Mouse (Mus musculus): ENCODE data around the gene Upf3a.

The Upf3a gene

DNA sequence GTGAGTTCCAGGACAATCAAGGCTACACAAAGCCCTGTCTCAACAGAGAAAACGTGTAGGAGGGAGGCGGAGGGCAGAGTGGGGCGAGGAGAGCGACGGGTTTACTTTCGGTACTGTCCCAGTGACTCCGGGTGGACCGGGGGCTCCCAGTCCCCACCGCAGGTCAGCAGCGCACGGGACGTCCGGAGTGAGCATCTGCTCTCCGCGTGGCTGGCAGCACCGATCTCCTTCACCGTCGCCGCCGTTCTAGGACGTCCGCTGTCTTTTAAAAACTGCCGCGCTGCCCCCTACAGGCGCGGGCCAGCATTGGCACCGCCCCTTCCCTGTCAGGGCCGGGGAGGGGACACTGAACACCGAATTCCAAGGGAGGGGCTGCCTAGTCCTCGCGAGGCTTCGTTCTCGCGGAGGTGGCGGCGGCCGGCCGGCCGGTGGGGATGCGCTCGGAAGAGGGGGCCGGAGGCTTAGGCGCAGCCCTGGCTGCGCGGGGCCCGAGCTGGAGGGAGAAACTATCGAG lies at the start of gene Upf3a:
TSS of gene Upf3a (plus strand) at position 366 of the 514 bp plus-strand sequence.
- no peak; the same call in 1 of the 2 replicates for TF ChIP-seq GATA4 (IDR thresholded peaks at IDR 0.05; ENCODE audit: insufficient replicate concordance, low read length)

DNA sequence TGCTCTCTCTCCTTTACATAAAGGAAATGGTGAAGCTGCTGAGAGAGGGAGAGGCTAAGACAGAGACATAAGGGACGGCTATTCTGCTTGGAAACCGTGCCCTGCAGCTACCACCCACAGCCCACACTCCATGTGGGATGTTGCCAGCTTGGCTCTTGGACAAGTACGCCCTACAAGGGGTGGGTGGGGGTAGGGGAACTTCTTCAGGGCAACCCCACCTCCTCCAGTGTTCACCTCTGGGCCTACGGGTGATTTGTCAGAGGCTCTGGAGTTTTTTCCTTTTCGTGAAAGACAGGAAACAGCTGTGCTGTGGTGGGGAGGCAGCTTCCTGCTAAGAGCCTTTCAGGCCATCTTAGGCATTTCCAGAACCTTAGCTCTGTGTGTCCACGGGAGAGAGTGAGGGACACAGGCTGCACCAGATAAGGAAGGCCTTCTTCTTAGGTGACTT lies 45.1 kb upstream of the Upf3a start:
- TF ChIP-seq GATA4 (IDR thresholded peaks at IDR 0.05; ENCODE audit: insufficient replicate concordance, low read length) = no peak

DNA sequence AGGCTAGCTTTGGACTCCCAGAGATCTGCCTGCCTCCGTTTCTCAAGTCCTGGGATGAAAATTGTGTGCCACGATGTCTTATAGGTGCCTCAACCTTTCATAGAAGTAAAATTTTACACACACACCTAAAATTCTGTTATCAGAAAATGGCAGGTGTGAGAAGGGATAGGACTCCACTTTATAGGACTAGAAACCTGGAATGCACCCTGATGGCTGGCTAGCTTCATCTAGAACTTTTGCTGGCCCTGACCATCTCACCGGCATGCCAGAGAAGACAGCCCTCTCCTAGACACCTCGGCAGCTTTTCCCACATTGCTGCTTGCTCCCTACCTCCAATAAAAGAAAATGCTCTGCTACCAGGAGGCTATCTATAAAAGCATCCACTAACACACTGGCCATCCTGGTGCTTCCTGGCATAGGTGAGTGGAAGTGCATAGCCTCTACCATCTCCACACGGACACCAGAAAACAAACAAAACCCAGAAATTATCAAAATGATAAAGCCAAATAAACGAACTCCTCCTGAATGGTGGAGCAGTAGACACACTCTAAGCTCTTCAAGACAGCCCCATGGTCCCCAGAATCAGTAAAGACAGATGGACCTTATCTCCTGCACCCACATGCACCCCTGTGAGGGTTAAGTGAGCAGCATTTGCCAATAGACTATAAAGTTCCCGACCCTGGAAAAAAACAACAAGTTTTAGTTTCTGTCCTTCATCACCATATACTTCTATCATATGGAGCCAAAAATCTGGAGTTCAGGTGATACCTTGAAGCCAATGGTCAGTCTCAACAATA lies 44.4 kb upstream of the Upf3a start:
- TF ChIP-seq GATA4 (IDR thresholded peaks at IDR 0.05; ENCODE audit: insufficient replicate concordance, low read length) = no peak

DNA sequence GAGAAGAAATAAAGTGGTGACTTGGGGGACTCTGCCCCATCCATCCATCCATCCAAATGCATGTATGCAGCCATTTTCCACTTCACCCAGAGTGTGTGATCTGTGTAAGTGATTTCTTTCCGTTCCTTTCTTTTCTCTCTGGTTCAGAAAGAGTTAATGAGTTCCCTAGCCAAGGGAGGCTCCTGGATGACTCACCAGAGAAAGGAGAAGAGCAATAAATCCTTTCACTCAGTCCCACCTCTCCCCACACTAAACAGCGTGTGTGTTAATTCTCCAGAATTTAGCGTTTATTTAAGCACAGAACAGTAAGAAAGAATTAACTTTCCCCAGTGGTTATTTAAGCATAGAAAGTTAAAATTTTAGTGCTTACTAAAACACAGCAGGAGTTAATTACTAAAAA lies 37.8 kb upstream of the Upf3a start:
- TF ChIP-seq GATA4 (IDR thresholded peaks at IDR 0.05; ENCODE audit: insufficient replicate concordance, low read length) = no peak

DNA sequence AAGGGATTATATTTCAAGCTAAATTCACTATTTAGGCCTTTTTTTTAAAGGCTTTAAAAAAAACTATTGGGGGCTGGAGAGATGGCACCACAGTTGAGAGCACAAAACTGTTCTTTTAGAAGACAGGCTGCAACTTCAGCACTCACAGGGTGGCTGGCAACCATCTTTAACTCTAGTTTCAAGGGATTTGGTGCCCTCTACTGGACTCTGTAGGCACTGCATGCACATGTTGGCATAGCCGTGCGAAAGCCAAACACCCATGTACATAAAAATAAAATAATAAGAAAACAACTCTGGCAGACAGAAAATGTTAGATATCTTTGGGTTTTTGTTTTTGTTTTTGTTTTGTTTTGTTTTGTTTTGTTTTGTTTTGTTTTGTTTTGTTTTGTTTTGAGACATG lies 31.7 kb upstream of the Upf3a start:
- no peak for TF ChIP-seq GATA4 (IDR thresholded peaks at IDR 0.05; ENCODE audit: insufficient replicate concordance, low read length)

DNA sequence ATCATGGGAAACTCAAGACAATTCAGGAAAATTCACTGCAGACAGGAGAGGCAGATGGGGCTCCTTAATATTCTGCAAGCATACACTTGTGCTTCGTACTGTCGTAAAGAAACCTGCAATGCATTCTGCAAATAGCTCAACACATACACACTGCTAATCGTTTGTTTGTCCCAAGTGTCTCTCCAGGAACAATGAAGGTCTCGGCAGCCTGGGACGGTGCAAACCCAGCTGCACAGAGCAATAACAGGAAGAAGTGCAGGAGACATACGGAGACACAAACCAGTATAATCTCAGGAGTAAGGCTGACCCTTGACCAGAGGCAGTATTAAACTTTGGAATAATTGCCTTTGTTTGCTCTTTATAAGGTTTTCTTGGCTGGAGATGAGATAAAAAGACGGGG lies 28.9 kb upstream of the Upf3a start:
- no peak for TF ChIP-seq GATA4 (IDR thresholded peaks at IDR 0.05; ENCODE audit: insufficient replicate concordance, low read length)

DNA sequence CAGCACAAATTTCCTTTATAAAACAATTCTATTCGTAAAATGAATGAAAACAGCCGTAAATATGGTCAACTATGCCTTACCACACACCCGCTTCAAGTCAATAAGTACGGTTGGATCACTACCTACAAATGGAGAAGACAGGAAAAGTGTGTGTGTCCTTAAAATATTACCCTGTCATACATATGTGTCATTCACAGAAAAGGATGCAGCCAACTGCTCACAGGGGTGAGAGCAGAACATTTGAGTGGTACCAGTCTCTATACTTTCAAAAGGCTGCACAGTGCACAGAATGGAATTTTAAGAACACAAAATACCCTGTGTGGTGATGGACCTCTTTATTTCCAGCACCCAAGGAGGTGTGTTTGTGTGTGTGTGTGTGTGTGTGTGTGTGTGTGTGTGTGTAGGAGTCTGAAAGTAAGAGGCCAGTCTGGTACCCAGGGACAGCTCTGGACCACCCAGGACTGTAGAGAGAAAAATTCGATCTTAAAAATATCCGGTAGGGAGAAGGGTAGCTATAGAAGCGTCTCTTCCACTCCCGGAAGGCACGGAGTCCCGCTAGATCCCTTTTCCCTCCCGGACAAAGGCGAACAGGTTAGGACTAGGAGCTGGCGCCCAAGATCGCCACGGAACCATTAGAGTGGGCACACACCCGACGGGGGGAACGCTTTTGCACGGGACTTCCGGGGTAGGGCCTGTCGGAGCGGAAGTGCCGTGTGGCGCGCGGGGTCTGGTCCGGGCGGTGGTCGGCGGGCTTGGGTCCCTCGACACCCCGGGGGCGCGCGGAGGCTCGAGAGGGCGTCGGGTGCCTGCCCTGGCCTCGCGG lies 28.2 kb upstream of the Upf3a start, which contains the start of gene Cdc16:
TSS of gene Cdc16 (plus strand) at position 695 of the 823 bp plus-strand sequence.
- no peak; the same call in 1 of the 2 replicates for TF ChIP-seq GATA4 (IDR thresholded peaks at IDR 0.05; ENCODE audit: insufficient replicate concordance, low read length)

DNA sequence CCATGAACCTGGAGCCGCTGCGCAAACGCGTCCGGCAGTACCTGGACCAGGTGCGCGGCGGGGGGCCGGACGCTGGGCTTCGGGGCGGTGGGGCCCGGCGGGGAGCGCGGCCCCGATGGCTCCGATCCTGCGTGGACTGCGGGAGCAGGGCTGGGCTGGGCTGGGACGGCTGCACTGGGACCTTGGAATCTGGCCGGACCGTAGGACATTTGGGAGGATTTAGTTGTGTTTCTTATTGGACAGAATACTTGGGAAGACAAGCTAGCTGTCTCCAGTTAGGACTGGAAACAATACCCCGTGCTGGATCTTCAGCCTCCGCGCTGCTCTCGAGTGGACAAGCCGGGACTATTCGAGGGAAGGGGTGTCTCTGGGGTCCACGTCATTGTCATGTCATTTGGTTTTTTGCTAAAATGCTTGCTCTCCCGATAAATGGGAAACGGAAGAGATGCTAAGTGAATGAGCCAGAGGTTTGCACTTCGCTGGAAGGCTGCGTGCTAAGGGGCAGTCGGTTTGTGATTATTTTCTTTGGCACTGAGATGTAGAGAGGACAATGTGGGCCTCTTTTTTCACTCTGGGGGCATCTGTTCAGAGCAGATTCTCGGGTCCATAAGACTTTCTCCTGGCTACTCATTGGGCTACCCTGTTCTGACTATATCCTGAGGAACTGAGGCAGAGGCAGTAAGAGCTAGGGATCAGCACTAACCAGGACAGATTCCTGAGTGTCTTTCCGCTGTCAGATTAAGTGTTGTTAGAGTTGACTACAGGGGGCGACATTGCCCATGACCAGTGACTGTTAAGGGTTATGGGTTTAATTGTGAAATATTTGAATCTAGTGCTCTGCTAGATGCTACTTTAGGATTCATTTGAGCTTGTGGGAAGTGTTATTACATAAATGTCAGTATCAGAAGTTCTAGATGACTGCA lies 27.3 kb upstream of the Upf3a start:
- TF ChIP-seq GATA4 (IDR thresholded peaks at IDR 0.05; ENCODE audit: insufficient replicate concordance, low read length) = no peak

DNA sequence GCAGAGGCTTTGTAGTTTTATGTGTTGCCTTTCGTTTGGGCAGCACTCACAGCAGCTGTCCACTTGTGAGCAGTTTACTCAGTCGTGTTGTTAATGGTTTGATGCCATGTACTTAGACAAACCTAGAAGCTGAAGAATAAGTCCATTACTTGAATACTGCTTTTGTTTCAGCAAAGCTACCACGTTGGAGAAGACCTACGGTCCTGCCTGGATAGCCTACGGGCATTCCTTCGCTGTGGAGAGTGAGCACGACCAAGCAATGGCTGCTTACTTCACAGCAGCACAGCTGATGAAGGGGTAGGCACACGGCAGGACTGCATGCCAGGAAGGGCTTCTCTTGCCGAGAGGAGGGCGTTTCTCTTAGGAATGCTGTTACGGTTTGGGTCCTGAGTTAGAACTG lies 16.2 kb upstream of the Upf3a start:
- no peak for TF ChIP-seq GATA4 (IDR thresholded peaks at IDR 0.05; ENCODE audit: insufficient replicate concordance, low read length)

DNA sequence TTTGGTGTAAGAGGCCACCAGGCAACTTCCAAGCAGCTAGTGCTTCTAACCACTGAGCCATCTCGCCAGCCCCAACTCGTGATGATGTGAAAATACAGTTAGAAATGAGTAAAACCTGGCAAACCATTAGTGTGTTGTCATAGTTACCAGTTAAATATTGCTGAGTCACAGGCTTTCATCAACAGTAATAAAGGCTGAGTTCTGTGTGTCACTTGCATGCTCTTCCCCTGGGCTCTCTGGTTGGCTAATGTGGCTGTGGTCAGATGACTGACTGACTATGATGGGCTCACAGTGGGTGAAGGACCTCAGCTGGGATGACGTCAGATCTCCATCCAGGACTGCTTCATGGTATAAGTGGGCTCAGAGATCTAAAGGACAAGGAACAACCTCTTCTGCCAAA lies 4.9 kb upstream of the Upf3a start:
- TF ChIP-seq GATA4 (IDR thresholded peaks at IDR 0.05; ENCODE audit: insufficient replicate concordance, low read length) = no peak

DNA sequence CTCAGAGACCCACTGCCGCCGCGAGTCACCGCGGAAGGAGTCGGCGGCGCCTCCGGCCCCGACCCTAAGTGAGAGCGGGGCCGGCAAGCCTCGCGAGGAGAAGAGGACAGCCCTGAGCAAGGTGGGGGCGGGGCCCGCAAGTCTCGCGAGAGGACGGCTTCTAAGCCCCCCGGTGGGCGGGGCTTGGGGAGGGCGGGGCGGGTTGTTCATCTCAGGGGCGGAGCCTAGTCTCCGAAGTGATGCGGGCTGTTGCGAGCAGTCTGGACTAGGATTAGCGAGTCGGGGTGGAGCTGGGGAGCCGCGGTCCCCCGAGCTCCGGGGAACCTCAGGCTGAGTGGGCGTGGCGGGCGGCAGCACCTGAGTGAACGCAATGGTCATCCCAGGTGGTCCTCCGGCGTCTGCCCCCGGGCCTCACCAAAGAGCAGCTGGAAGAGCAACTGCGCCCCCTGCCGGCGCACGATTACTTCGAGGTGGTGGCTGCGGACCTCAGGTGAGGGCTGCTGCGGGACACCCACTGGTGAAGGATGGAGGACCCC lies 417 bp downstream of the Upf3a start:
- no peak for TF ChIP-seq GATA4 (IDR thresholded peaks at IDR 0.05; ENCODE audit: insufficient replicate concordance, low read length)

DNA sequence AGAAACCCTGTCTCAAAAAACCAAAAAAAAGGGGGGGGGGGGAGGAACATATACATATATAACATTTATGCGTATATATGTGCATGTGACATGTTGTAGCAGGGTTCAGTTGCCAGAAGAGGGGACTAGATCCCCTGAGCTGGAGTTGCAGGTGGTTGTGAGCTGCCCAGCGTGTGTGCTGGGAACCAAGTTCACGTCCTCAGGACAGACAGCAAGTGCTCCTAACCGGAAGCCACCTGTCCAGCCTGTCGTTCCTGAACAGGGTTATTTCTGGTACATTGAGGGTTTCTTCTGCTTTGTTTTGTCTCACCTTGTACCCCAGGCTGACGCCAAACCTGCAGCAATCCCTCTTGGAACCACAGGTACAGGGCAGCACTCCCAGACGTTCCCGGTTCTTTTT lies 4.2 kb downstream of the Upf3a start:
- TF ChIP-seq GATA4 (IDR thresholded peaks at IDR 0.05; ENCODE audit: insufficient replicate concordance, low read length) = no peak

DNA sequence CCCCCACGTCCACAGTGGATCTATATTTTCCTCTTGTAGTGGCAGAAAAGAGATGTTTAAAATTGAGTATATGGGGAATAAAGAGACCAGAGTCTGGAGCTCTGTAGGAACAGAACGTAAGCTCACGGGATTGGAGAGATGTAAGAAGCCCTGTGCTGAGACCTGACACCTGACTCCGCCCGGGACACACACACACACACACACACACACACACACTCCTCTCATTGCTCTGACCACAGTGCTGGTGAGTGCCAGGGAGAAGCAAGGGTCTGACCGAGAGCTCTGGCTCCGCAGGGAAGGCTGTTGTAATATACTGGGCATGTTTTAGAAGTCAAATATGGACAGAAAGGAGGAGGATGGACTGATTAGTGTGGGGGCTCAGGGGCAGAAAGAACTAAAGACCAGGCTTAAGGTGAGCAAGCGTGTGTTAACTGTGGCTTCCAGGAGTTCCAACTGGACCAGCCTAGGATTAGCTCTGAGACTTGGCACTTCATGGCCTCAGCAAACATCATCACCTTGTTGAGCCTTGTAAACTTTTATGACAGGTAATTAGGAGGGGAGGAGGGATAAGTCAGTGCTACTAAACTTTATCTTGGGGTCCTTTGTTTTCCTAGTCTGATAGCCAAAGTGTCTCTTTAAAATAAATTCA lies 7.8 kb downstream of the Upf3a start:
- no peak for TF ChIP-seq GATA4 (IDR thresholded peaks at IDR 0.05; ENCODE audit: insufficient replicate concordance, low read length)

DNA sequence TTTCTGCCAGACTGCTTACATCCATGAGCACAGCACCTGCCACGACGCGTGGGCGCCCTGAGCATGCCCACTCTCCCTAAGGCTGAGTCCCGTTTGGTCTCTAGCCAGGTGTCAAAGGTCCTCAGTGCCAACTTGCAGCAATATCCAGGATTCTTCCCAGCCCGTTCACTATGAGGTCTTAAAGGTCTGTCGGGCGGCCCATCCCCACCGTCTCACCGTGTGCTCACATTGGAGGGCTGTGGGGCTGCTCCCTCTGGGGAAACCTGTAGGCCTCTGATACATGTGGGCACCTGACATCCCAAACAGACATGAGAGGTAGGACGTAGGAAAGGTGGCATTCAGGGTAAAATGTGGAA lies 8.3 kb downstream of the Upf3a start:
- no peak for TF ChIP-seq GATA4 (IDR thresholded peaks at IDR 0.05; ENCODE audit: insufficient replicate concordance, low read length)
